18 mouse cellular contexts compared by ENCODE assay signal in the genomic region with DNA sequence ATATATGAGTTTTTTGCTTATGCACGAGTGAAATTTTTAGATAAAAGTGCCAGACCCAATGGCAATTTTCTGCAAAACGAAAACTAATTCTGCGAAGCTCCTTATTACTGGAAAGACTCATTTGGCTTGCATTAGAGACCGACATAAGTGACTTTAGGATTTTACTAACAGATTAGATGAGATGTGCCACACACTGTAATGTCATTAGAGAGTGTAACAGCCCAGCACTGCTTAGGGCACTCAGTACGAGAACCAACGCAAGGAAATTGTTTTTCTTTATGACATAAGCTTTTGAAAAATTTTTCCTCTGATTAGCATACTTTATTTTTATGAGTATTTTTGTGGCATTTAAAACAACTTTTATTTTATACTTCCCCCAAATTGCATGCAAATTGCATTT. TPM values are rescaled to one million over a fixed set of nuclear protein-coding genes. Genes with fewer than 3 reads are reported as not detected.
"Had no signal": no experiment of that assay in that cellular context is flagged by ENCODE, and none has a peak within 500 bp of the region (broad histone marks: within the 10 kb centered on the region; RNA-seq: fewer than 3 reads in every experiment).

No protein-coding gene starts in this region.

- H3K27me3 ChIP-seq: neural tube, embryonic 13.5 days; neural tube, embryonic 15.5 days; stomach, embryonic 15.5 days had no signal

- H3K9ac ChIP-seq: neural tube, embryonic 13.5 days; neural tube, embryonic 15.5 days; stomach, embryonic 15.5 days had no signal

- H3K4me3 ChIP-seq: neural tube, embryonic 13.5 days; neural tube, embryonic 15.5 days; stomach, embryonic 15.5 days had no signal

- H3K4me1 ChIP-seq: neural tube, embryonic 15.5 days; stomach, embryonic 15.5 days had no signal

- H3K36me3 ChIP-seq: neural tube, embryonic 13.5 days; neural tube, embryonic 15.5 days; stomach, embryonic 15.5 days had no signal

- H3K9me3 ChIP-seq: neural tube, embryonic 13.5 days; neural tube, embryonic 15.5 days; stomach, embryonic 15.5 days had no signal

- DNase-seq: retina, postnatal 1 day; right cerebral cortex, adult 18-20 months; right cerebral cortex, postnatal 14 days; right cerebral cortex, postnatal 25 days; right cerebral cortex, postnatal 4 days; spleen, adult 18-20 months; thymus, adult 18-20 months; thymus, adult 2 months; thymus, postnatal 14 days; thymus, postnatal 25 days; thymus, postnatal 36 days; thymus, postnatal 4 days had no signal

- H3K27ac ChIP-seq: neural tube, embryonic 13.5 days; neural tube, embryonic 15.5 days; stomach, embryonic 15.5 days; stomach, postnatal 0 days had no signal

- H3K4me2 ChIP-seq: neural tube, embryonic 13.5 days; neural tube, embryonic 15.5 days; stomach, embryonic 15.5 days had no signal

RNA-seq across cellular contexts. Expression of a gene that starts 39.0 kb away (rescaled TPM):
- total RNA-seq: neutrophil, adult 5-6 weeks had no signal
- polyA plus RNA-seq: small intestine, adult 2 months had no signal
